Mouse (Mus musculus) lung, postnatal 0 days (tissue): Measurements from ENCODE around the gene Rem1. TPM values are rescaled to one million over a fixed set of nuclear protein-coding genes. Genes with fewer than 3 reads are reported as not detected.

ENCODE experiments used
- ATAC-seq: fragments of 200-750 bp; cut with Nextera tagmentation; 2 replicates; pipeline ENCODE4 v1.8.0; 2017; ENCODE audit warnings: moderate library complexity
- DNase-seq: peaks from one replicate; pipeline ENCODE4 v3.0.0-alpha.2; 2016; ENCODE audit warnings: low spot score
- H3K27ac ChIP-seq: fragments of 300-500 bp; sonication (generic); 2 replicates; pipeline ENCODE4 v1.5.1; 2014; ENCODE audit warnings: antibody characterized with exemption, mild to moderate bottlenecking, low read length, mixed read lengths
- H3K27me3 ChIP-seq: fragments of 300-500 bp; sonication (generic); replicated peaks from 2 replicates; pipeline ENCODE4 v1.6.1; 2014; ENCODE audit warnings: low read length, mixed read lengths; ENCODE audit not compliant: insufficient read depth
- H3K36me3 ChIP-seq: fragments of 300-500 bp; sonication (generic); 2 replicates; pipeline ENCODE4 v1.6.1; 2014; ENCODE audit warnings: low read length, mixed read lengths; ENCODE audit not compliant: insufficient read depth
- H3K4me1 ChIP-seq: fragments of 300-500 bp; sonication (generic); 2 replicates; pipeline ENCODE4 v1.6.1; 2014; ENCODE audit warnings: antibody characterized with exemption, low read depth, low read length, mixed read lengths; ENCODE audit not compliant: insufficient read depth
- H3K4me2 ChIP-seq: fragments of 300-500 bp; sonication (generic); replicated peaks from 2 replicates; pipeline ENCODE4 v1.6.1; 2014; ENCODE audit warnings: low read depth, mild to moderate bottlenecking, low read length, moderate library complexity, mixed read lengths
- H3K4me3 ChIP-seq: fragments of 300-500 bp; sonication (generic); 2 replicates; pipeline ENCODE4 v1.5.1; 2014; ENCODE audit warnings: low read depth, low read length
- H3K9ac ChIP-seq: fragments of 300-500 bp; sonication (generic); replicated peaks from 2 replicates; pipeline ENCODE4 v1.6.1; 2014; ENCODE audit warnings: low read depth, mild to moderate bottlenecking
- H3K9me3 ChIP-seq: fragments of 300-500 bp; sonication (generic); 2 replicates; pipeline ENCODE4 v1.6.1; 2016; ENCODE audit warnings: low read length, mixed read lengths
- CTCF ChIP-seq: IDR thresholded peaks from 2 replicates; pipeline ENCODE4 v1.5.1; 2016; ENCODE audit warnings: antibody characterized with exemption, mild to moderate bottlenecking
- EP300 ChIP-seq: IDR thresholded peaks from 2 replicates; pipeline ENCODE4 v1.6.1; 2016; ENCODE audit warnings: antibody characterized with exemption, mild to moderate bottlenecking, control low read depth
- WGBS: fragments of 180-500 bp; shearing (Covaris S2); extraction: QIAGEN DNeasy Blood & Tissue Kit; methylation state at CpG from one replicate; pipeline ENCODE4 v1.1.7; 2014; 5-methylcytosine and 5-hydroxymethylcytosine counted together
- polyA plus RNA-seq: library from polyadenylated mRNA; unstranded; fragments of >200 nt; fragmentation: Nextera tagmentation; extraction: Ambion mirVana; gene quantifications from 2 replicates; pipeline ENCODE4 v1.2.1, GENCODE M21; 2015

The Rem1 gene
- polyA plus RNA-seq, 1 experiment from 2014 or later = 34.0 TPM

DNA sequence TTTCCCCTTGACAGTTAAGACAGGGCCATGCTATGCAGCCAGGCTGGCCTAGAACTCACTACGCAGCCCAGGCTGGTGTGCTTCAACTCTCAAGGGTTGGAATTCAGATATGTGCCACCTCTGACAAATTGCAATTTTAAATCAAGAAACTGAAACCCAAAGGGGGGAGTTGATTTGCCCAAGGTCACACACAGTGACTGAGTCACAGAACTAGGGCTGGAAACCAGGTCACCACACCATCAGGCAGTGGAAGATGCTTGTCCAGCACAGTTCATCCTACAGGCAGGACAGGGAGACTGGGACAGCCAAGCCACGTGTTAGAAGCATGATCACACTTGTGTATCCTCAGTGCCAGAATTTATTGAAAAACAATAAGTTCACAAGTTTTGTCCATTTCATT is 2.2 kb upstream of the Rem1 start:
- no peak for TF ChIP-seq CTCF
- TF ChIP-seq EP300 = no peak
- no peak for DNase-seq
- no peaks in the 10 kb centered on the region for H3K36me3 ChIP-seq

GRCm38 (mm10) chr2:152625256-152625655 is 1.5 kb upstream of the Rem1 start:
- Histone ChIP-seq H3K9ac (no peak overlapping the region), H3K4me2 (no peak overlapping the region), H3K4me1 (no peaks in the 10 kb centered on the region), H3K36me3 (no peaks in the 10 kb centered on the region), H3K9me3 (no peaks in the 10 kb centered on the region), H3K27ac (no peak overlapping the region), H3K27me3 (no peaks in the 10 kb centered on the region), H3K4me3 (no peak overlapping the region)
- ATAC-seq (no peak), DNase-seq (no peak)
- no peak for TF ChIP-seq EP300
- TF ChIP-seq CTCF = no peak
- 13% methylated on average over 1 of the region's 1 CpGs for WGBS

More for the DNA sequence above, 2.2 kb upstream of the Rem1 start:
- Histone ChIP-seq H3K9ac (no peak overlapping the region), H3K4me2 (no peak overlapping the region), H3K4me3 (no peak overlapping the region), H3K9me3 (no peaks in the 10 kb centered on the region), H3K27ac (no peak overlapping the region), H3K27me3 (no peaks in the 10 kb centered on the region), H3K4me1 (no peaks in the 10 kb centered on the region)
- ATAC-seq = no peak
- WGBS = 85% methylated on average over 2 of the region's 2 CpGs

DNA sequence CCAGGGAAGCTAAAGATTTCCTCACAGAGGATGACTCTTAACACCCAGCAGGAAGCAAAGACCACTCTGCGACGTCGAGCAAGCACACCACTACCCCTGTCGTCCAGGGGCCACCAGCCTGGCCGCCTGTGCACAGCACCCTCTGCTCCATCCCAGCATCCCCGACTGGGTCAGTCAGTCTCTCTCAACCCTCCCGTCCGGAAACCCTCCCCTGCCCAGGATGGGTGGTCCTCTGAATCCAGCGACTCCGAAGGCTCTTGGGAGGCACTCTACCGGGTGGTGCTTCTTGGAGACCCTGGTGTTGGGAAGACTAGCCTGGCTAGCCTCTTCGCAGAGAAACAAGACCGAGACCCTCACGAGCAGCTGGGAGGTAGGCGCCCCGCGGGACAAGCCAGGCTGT is 1.3 kb downstream of the Rem1 start:
- Histone ChIP-seq H3K9me3 (no peaks in the 10 kb centered on the region), H3K27me3 (no peaks in the 10 kb centered on the region), H3K27ac (no peak overlapping the region), H3K4me3 (peak overlapping the region; percentile 53), H3K4me1 (no peaks in the 10 kb centered on the region), H3K4me2 (peak overlapping the region; percentile 69), H3K9ac (peak overlapping the region; percentile 56; the same call in 1 of the 2 replicates), H3K36me3 (no peaks in the 10 kb centered on the region)
- no peak for ATAC-seq
- 45% methylated on average over 17 of the region's 17 CpGs for WGBS
- no peak for DNase-seq
- TF ChIP-seq CTCF (no peak), EP300 (no peak)

GRCm38 (mm10) chr2:152629239-152629638 is 2.5 kb downstream of the Rem1 start:
- DNase-seq (no peak), ATAC-seq (no peak)
- H3K9ac ChIP-seq = no peak overlapping the region
- no peaks in the 10 kb centered on the region for H3K4me1 ChIP-seq
- H3K27ac ChIP-seq = no peak overlapping the region
- 0 out of 2 replicates have a peak, but pooled peaks cover under 1% of the 10 kb centered on the region for H3K36me3 ChIP-seq
- WGBS = 52% methylated on average over 3 of the region's 3 CpGs
- no peaks in the 10 kb centered on the region for H3K27me3 ChIP-seq
- TF ChIP-seq CTCF = no peak
- TF ChIP-seq EP300 = no peak
- peak overlapping the region; percentile 1; the same call in 1 of the 2 replicates for H3K4me2 ChIP-seq
- H3K4me3 ChIP-seq = no peak overlapping the region
- no peaks in the 10 kb centered on the region for H3K9me3 ChIP-seq

- 77% methylated on average over 6 of the region's 6 CpGs for WGBS
- Histone ChIP-seq H3K9ac (no peak overlapping the region), H3K9me3 (no peaks in the 10 kb centered on the region), H3K4me1 (no peaks in the 10 kb centered on the region), H3K27ac (no peak overlapping the region), H3K36me3 (0 out of 2 replicates have a peak, but pooled peaks cover 3% of the 10 kb centered on the region), H3K27me3 (no peaks in the 10 kb centered on the region), H3K4me2 (no peak overlapping the region), H3K4me3 (no peak overlapping the region)
- TF ChIP-seq EP300 (no peak), CTCF (no peak)
- no peak for ATAC-seq
- no peak for DNase-seq
These were observed 3.2 kb downstream of the Rem1 start for GRCm38 (mm10) chr2:152629904-152630303.

DNA sequence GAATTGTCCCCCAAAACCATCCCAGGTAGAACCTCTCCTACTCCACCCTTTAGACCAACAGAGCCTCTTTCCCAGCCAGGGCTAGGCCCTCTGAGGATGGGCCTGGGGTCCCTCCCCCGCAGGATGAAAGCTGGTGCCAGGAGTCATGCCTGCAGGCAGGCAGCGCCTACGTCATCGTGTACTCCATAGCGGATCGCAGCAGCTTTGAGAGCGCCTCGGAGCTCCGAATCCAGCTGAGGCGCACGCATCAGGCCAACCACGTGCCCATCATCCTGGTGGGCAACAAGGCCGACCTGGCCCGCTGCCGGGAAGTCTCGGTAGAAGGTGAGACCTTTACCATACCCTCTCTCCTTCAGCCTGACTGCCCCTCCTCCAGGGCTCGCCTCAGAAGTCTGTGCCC is 6.6 kb downstream of the Rem1 start:
- Histone ChIP-seq H3K4me2 (0 out of 2 replicates have a peak overlapping the region, but pooled peaks have one; percentile 14), H3K4me3 (no peak overlapping the region), H3K27me3 (no peaks in the 10 kb centered on the region), H3K9ac (no peak overlapping the region), H3K27ac (0 out of 2 replicates have a peak overlapping the region, but pooled peaks have one; percentile 27), H3K9me3 (no peaks in the 10 kb centered on the region), H3K36me3 (0 out of 2 replicates have a peak, but pooled peaks cover 3% of the 10 kb centered on the region), H3K4me1 (peaks cover 5% of the 10 kb centered on the region; the same call in 1 of the 2 replicates)
- no peak for ATAC-seq
- DNase-seq = peak; percentile 61
- 9% methylated on average over 15 of the region's 17 CpGs for WGBS
- TF ChIP-seq CTCF = no peak
- no peak for TF ChIP-seq EP300

DNA sequence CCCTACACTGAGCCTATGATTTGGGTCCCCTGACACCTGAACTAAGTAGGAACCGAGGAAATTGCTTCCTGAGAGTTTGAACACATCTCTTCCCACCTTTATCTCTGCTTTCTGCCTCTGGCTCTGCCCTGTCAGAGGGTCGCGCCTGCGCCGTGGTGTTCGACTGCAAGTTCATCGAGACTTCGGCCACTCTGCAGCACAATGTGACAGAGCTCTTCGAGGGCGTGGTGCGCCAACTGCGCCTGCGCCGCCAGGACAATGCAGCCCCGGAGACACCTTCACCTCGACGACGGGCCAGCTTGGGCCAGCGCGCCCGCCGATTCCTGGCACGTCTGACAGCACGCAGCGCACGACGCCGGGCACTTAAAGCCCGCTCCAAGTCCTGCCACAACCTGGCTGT is 7.6 kb downstream of the Rem1 start:
- no peak overlapping the region for H3K4me2 ChIP-seq
- no peaks in the 10 kb centered on the region for H3K9me3 ChIP-seq
- whole genome bisulfite sequencing = 65% methylated on average over 29 of the region's 29 CpGs
- TF ChIP-seq CTCF (no peak), EP300 (no peak)
- no peak overlapping the region for H3K9ac ChIP-seq
- 0 out of 2 replicates have a peak, but pooled peaks cover 3% of the 10 kb centered on the region for H3K36me3 ChIP-seq
- ATAC-seq (no peak), DNase-seq (no peak)
- peaks cover 5% of the 10 kb centered on the region; the same call in 1 of the 2 replicates for H3K4me1 ChIP-seq
- H3K4me3 ChIP-seq = no peak overlapping the region
- no peak overlapping the region for H3K27ac ChIP-seq
- H3K27me3 ChIP-seq = no peaks in the 10 kb centered on the region
